Mouse (Mus musculus) cortical plate, adult 2 months (tissue): ENCODE data around the gene Pfas. TPM values are rescaled to one million over a fixed set of nuclear protein-coding genes. Genes with fewer than 3 reads are reported as not detected.
"Not testable (repeated sequence)": the region's sequence is repeated elsewhere in the genome, so short reads cannot be mapped to it uniquely, and the experiment has no call there.

Source experiments
- H3K27ac ChIP-seq: fragments of 200-500 bp; 2 replicates; pipeline ENCODE4 v1.5.1; 2012; ENCODE audit warnings: low read length, control low read depth, inconsistent platforms; ENCODE audit not compliant: insufficient read depth
- H3K4me1 ChIP-seq: fragments of 200-500 bp; 2 replicates; pipeline ENCODE4 v1.6.1; 2011; ENCODE audit warnings: low read length; ENCODE audit not compliant: control insufficient read depth, insufficient read depth
- H3K4me3 ChIP-seq: fragments of 200-500 bp; 2 replicates; pipeline ENCODE4 v1.5.1; 2011; ENCODE audit warnings: mild to moderate bottlenecking, low read length, control low read depth; ENCODE audit not compliant: insufficient read depth
- CTCF ChIP-seq: fragments of 200-500 bp; IDR thresholded peaks from 2 replicates; pipeline ENCODE4 v1.5.1; 2011; ENCODE audit warnings: mild to moderate bottlenecking, control low read depth, low read length; ENCODE audit not compliant: insufficient read depth; ENCODE audit errors: extremely low read depth
- POLR2A ChIP-seq: fragments of 200-500 bp; IDR thresholded peaks from 2 replicates; pipeline ENCODE4 v1.6.1; 2011; ENCODE audit warnings: mild to moderate bottlenecking, low read length, control low read depth; ENCODE audit not compliant: insufficient read depth; ENCODE audit errors: extremely low read depth
- polyA plus RNA-seq: library from polyadenylated mRNA; depleted of rRNA; stranded (reverse); fragments of >200 nt; gene quantifications from 2 replicates; pipeline ENCODE4 v1.2.3, GENCODE M21; 2012

The Pfas gene
- polyA plus RNA-seq, 1 experiment, result 17.6 TPM

DNA sequence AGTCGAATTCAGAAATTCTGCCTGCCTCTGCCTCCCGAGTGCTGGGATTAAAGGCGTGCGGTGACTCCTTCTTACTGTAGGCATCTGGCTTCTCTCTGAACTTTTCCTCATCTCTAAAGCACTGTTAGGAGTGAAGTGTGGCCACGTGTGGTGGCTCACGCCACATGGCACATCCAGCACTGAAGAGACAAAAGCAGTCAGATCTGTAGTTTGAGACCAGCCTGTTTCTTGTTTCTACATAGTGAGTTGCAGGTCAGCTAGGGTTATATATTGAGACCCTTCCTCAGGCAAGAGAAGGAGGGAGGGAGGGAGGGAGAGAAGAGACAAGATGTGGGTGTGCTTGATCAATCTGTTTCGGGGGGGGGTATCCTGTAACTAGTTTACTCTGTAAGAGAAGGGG lies 33.2 kb downstream of the Pfas start, which contains the start of gene Rangrf:
Gene Rangrf (minus strand): TSS at position 101 of the 400 bp plus-strand sequence.
- H3K4me1 ChIP-seq, result no peaks in the 10 kb centered on the region
- H3K27ac ChIP-seq, result no peak within 1 kb of the TSS
- TF ChIP-seq CTCF (no peak), POLR2A (no peak)
- H3K4me3 ChIP-seq, result peak within 1 kb of the TSS; percentile 39

DNA sequence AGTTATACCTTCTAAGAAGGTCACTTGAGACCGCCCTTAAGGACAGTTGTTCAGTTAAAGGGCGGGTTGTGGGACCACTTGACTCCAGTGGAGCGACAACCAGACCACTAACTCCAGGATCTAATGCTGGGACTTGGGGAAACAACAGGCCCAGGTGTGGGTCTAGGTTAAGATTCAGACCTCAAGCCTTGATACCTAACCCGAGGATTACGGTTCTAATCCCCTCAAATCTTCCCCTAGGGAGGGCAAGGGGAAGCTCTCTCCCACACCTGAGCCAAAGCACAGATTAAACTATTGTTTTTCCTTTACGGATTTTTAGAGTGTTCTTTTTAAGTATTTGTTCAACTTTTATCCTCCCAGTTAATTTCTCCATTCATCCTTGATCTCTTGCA lies 34.2 kb downstream of the Pfas start:
- no peak for TF ChIP-seq CTCF
- no peak for TF ChIP-seq POLR2A
- H3K4me3 ChIP-seq, result peak overlapping the region; percentile 39
- no peaks in the 10 kb centered on the region for H3K4me1 ChIP-seq
- H3K27ac ChIP-seq, result no peak overlapping the region

DNA sequence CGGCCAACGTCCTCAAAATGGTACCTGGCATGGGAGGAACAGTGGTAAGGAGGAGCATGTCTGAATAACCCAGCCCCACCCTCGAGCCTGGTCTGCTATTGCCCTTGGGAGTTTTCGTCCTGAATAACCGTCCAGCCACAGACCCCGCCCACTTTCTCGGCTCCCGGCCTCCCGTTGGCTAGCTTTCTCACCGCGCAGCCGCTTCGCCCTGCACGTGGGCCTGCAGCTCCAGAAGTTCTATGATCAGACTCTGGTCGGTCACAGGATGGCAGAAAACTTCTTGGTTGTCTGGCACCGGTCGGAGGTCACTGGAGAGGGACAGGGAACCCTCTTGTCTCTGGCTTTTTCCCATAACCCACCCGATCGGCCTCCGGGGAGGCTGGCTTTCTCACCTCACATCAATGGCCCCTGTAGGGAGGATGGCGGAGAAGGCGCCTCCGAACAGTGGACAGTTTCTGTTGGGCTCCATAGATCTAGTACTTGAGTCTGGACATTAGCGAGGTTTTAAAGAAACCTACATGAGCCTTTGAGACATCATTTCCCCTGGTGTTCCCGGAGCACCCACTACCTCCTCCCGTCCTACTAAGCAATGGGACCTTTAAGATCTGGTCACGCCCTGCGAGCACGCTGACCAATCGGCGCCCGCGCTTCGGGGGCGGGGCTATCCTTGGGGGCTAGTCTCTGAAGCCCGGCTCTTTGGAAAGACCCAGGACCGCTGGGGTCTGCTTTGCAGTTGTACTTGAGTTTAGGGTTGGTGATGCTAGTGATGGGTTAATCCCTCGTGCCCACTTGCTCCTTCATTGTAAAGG lies 34.8 kb downstream of the Pfas start:
- peak overlapping the region; percentile 39 for H3K4me3 ChIP-seq
- not testable (repeated sequence) for H3K4me1 ChIP-seq, H3K27ac ChIP-seq

DNA sequence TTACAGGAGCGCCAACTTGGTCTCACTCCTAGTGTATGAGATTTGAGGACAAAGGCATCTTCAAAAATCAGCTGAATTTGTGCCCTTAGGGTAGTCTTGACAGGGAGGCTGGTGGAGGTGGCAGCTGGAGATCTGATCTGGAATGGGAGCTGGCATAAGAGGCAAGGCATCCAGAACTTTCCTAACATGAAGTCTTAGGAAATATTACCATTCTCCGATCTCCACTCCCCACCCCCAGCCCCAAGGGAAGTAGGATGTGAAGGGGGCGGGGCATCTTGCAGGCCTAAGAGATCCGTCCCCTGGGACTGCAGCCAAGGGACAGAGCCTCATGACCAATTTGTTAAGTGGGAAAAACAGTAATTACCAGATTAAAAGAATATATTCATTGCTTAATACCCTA lies 38.0 kb downstream of the Pfas start:
- Histone ChIP-seq H3K4me1 (peaks cover 5% of the 10 kb centered on the region), H3K4me3 (no peak overlapping the region), H3K27ac (no peak overlapping the region)
- no peak for TF ChIP-seq CTCF
- TF ChIP-seq POLR2A, result no peak

DNA sequence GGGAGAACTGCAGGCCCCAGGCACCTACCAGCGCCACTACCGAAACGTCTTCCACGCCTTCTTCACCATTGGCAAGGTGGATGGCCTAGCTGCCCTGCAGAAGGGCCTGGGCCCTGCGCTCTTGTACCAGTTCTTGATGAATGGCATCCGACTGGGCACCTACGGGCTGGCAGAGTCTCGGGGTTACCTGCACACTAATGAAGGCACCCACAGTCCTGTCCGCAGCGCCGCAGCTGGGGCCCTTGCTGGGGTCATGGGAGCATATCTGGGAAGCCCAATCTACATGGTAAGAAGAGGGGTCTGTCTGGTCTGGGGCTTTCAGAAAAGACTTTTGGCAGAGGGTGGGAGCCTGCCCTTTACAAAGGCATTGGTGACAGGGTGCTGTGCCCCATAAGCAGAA lies 39.5 kb downstream of the Pfas start:
- peak overlapping the region; percentile 89; the same call in 1 of the 2 replicates for H3K4me3 ChIP-seq
- no peak for TF ChIP-seq POLR2A
- no peak for TF ChIP-seq CTCF
- H3K4me1 ChIP-seq, result peaks cover 5% of the 10 kb centered on the region
- H3K27ac ChIP-seq, result no peak overlapping the region

DNA sequence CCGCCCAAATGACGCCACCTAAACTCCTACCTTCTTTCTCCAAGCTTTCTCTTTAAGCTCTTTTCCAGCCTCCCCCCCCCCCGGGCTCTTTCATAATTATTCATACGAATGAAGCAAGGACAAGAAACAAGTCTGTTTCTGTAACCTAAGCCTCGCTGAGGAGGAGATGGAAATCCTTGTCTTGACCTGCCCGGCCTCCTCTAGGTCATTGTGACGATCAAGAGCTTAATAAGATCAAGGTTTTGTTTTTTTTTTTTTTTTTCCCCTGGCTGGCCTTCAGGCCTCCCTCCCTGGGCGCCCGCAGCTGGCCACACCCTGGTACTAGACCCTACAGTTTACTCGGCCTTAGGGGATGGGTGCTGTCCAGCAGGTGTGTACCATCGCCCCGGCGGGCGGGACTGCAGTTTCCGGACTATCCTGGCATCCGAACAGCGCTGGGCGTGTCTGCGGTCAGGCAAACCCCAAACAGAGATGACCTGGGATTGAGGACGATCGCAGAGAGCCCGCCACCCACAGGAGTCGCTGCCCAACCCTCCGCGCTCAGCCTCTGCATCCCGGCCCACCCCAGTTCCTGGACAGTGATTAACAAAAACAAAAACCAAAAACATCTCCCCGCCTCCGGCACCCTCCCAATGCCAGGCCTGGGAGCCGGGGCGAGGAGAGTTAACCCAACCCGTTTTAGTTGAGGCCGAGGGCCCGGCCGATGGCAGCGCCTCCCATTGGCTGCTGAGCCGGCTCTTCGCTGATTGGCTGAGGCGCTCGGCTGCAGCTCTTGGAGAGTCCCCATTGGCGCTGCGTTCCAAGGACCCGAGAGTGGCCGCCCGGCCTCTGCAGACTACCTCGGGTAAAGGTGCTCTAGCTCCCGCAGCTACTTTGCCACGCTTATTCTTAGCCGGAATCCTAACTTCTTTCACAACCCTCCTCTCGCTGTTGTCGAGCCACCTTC lies 40.6 kb downstream of the Pfas start, which contains the start of gene Slc25a35:
Gene Slc25a35 (plus strand): TSS at position 795 of the 946 bp plus-strand sequence.
- TF ChIP-seq POLR2A (peak; percentile 67), CTCF (no peak)
- Histone ChIP-seq H3K4me1 (peaks cover 5% of the 10 kb centered on the region), H3K4me3 (peak within 1 kb of the TSS; percentile 89), H3K27ac (peak within 1 kb of the TSS; percentile 80)

DNA sequence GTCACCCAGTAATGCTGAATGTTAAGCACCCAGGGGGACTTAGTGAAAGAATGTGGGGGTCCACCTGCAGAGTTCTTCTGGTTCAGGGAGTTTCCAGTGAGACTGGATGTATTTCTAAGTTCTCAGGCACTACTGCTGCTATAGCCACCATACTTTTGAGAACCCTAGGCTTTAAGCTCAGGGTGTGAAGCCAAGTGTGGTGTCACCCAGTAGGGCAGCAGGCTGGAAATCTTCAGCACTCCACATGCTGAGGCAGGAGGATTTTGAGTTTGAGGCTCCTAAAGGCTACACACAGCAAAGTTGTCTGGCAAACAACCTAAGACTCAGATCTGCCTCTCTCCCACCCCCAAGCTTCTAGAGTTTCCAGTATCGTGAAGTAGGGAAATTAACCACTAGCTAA lies 41.7 kb downstream of the Pfas start:
- Histone ChIP-seq H3K27ac (no peak overlapping the region), H3K4me3 (no peak overlapping the region), H3K4me1 (peaks cover 5% of the 10 kb centered on the region)
- TF ChIP-seq POLR2A, result no peak
- no peak for TF ChIP-seq CTCF

DNA sequence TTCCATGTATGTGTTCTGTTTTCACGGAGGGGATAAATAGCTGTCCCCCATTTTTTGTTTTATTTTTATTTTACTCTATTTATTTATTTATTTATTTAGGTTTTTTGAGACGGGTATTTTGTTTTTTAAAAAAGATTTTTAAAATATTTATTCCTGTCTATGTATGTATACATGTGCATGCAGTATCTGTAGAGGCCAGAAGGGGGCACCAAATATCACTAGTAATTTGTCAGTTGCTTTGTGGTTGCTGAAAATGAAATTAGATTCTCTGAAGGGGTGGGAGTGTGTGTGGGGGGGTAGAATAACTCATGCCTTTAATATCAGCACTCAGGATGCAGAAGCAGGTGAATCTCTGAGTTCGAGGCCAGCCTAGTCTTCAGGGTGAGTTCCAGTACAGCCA lies 42.4 kb downstream of the Pfas start:
- H3K27ac ChIP-seq, result no peak overlapping the region
- TF ChIP-seq POLR2A (no peak), CTCF (no peak)
- no peak overlapping the region for H3K4me3 ChIP-seq
- H3K4me1 ChIP-seq, result peaks cover 5% of the 10 kb centered on the region

DNA sequence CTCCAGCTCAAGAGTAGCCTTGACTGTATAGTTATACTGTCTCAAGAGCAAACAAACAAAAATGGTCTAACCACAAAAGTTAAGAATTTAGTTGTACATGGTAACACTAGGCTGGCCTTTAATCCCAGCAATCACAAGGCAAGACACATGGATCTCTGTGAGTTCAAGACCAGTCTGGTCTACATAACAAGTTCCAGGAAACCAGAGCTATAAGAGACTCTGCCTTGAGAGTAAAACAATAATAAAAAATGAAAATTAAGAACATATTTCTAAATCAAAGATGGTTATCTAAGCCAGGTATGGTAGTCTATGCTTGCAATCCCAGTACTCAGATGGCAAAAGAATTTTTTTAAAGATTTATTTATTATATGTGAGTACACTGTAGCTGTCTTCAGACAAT lies 43.2 kb downstream of the Pfas start:
- no peak overlapping the region for H3K4me3 ChIP-seq

More for the DNA sequence above, 43.2 kb downstream of the Pfas start:
- no peak overlapping the region for H3K27ac ChIP-seq
- H3K4me1 ChIP-seq, result peaks cover 5% of the 10 kb centered on the region
- TF ChIP-seq CTCF (no peak), POLR2A (no peak)
